Mouse (Mus musculus) adrenal gland, adult 10 weeks (tissue): ENCODE results near the gene Zfp433. TPM values are rescaled to one million over a fixed set of nuclear protein-coding genes. Genes with fewer than 3 reads are reported as not detected.

ENCODE experiments used
- polyA plus RNA-seq: library from polyadenylated mRNA; stranded (reverse); fragments of 350-450 nt; fragmentation: Illumina TruSeq; extraction: RNeasy Lipid Tissue Mini Kit (QIAGEN cat#74804); gene quantifications from one replicate; pipeline ENCODE4 v1.2.3, GENCODE M21; 2014; ENCODE audit warnings: low read depth, low replicate concordance

Zfp433 gene
- polyA plus RNA-seq = 30.4 TPM

DNA sequence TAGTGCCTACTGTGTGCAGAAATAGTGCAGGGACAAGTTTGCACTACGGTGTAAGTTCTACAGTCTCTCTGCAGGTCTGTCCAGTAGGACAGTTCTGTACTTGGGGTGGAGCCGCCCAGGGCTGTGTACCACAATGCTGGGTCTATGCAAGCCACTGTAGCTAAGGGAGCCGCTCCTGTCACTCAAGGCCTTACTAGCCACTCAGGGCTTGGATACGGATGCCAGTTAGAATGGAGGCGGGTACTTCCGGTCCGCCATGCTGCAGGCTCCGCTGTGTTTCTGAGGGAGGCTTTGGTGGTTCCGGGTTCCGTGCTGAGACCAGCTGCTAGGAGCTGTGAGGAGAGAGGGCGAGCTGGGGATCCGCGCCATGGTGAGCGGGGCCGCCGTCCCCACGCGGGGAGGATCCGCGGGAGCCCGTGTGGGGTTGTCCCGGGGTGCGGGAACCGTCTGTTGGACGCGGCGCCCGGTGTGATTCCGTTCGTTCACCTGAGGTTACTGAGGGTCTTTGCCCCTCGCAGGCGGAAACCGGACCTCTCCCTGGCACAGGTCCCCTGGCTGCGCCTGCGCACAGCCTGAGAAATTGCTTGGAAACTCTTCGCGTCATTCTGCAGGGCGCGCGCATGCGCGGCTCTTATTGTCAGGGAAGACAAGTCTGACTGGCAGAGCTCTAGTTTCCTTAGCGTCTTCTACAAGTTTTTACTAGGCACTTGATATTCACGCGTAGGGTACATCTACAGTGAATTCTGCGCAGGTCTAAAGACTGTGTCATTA lies at the start of gene Zfp433:
Gene Zfp433, plus strand, starts transcription at position 295 of the 771 bp plus-strand sequence.

DNA sequence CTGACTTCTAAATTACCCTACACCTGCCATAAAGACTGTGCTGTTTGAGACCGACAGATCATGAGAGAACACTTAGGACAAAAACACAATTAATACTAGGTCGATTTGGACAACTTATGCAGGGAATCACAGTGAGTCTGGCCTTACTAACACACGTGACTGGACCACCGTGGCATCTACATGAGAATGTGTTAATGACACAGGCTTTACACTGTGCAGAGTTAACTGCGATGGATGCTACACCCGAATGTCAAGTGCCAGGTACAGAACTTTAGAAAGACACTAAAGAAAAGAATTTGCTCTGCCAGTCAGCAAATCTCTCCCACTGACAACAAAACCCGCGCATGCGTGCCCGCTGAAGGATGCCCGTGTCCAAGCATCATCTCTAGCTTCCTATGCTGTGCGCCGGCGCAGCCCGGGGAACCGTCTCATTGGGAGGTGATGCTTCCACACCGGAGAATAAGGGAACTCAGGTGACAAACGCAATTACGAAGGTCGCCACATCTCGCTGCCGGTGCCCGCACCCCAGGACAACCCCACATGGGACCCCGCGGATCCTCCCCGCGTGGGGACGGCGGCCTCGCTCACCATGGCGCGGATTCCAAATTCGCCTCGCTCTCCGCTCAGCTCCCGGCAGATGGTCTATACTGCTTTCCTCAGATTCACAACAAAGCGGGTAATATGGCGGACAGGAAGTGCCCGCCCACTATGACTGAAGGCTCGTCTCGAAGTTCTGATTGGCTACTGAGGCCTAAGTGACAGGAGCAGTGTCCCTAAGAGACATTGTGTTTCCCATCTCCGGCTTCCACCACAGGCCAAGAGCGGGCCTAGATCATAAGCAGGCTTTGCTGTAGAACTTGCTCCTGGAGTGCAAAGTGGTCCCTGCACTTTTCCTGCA lies 66.1 kb downstream of the Zfp433 start, which contains the start of gene Gm3055:
Gene Gm3055, minus strand, starts transcription at position 656 of the 898 bp plus-strand sequence.

Other genes with a start within 250 kb of the Zfp433 start
- gene Nfic, start 249.2 kb upstream of the Zfp433 start, polyA plus RNA-seq = 16.6 TPM
- gene Celf5, start 222.1 kb upstream of the Zfp433 start, polyA plus RNA-seq = 0.23 TPM
- not detected for gene Ncln, start 208.4 kb upstream of the Zfp433 start, polyA plus RNA-seq
- gene S1pr4, start 204.7 kb upstream of the Zfp433 start, polyA plus RNA-seq = not detected
- not detected for gene Gna15, start 180.6 kb upstream of the Zfp433 start, polyA plus RNA-seq
- 4.8 TPM for gene Gna11, start 159.6 kb upstream of the Zfp433 start, polyA plus RNA-seq
- gene Aes, start 145.3 kb upstream of the Zfp433 start, polyA plus RNA-seq = 30.2 TPM
- gene Tle2, start 130.3 kb upstream of the Zfp433 start, polyA plus RNA-seq = 4.4 TPM
- gene Tle6, start 103.8 kb upstream of the Zfp433 start, polyA plus RNA-seq = 2.6 TPM
- 1.3 TPM for gene BC025920, start 98.6 kb upstream of the Zfp433 start, polyA plus RNA-seq
- gene Sirt6, start 77.0 kb upstream of the Zfp433 start, polyA plus RNA-seq = not detected
- 3.0 TPM for gene Ankrd24, start 76.3 kb upstream of the Zfp433 start, polyA plus RNA-seq
- gene Gm10778, start 55.8 kb upstream of the Zfp433 start, polyA plus RNA-seq = 14.4 TPM
- gene Gm3055, start 66.3 kb downstream of the Zfp433 start, polyA plus RNA-seq = 15.6 TPM
- 3.4 TPM for gene Gm4767, start 107.4 kb downstream of the Zfp433 start, polyA plus RNA-seq
- 13.9 TPM for gene Gm32687, start 159.1 kb downstream of the Zfp433 start, polyA plus RNA-seq
- gene Zfp781, start 225.7 kb downstream of the Zfp433 start, polyA plus RNA-seq = 5.6 TPM